Mouse (Mus musculus): ENCODE data around the gene Tle6.

Tle6 gene

GRCm38 (mm10) chr10:81541803-81542202 is 59.1 kb downstream of the Tle6 start:
- peak in 1 of 2 experiments; percentile 65 for DNase-seq (ENCODE audit: low spot score in 2 of 2)

GRCm38 (mm10) chr10:81541363-81541762 is 59.5 kb downstream of the Tle6 start:
- DNase-seq (ENCODE audit: low spot score in 2 of 2), result no peak

Data from urinary bladder, postnatal 36 days (tissue).